Mouse (Mus musculus): Measurements from ENCODE around the gene Snx29. TPM values are rescaled to one million over a fixed set of nuclear protein-coding genes. Genes with fewer than 3 reads are reported as not detected.
A peak's percentile ranks its signal among the peaks of the same experiment; 100 is the strongest.

Gene Snx29
- total RNA-seq, 2 experiments from 2014 or later, result 25.0 to 31.5 TPM

DNA sequence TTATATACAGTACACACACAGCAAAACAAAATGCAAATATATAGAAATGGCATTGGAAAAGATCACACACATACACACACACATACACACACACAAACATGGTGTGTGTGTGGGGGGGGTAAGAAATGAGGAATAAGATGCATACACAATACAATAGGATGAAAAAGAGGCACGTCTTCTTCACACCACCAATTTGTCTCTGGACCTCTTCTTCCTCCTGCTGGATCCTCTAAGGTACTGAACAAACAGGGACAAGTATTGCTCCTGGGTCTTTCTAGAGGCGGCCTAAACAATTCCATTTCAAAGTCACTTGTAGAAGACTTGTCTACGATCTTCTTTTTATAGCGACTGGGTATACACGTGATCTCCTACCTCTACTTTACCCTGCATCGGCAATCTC lies 194.7 kb downstream of the Snx29 start:
- DNase-seq (ENCODE audit: extremely low spot score in 1 of 2, low spot score in 1 of 2), result no peak

DNA sequence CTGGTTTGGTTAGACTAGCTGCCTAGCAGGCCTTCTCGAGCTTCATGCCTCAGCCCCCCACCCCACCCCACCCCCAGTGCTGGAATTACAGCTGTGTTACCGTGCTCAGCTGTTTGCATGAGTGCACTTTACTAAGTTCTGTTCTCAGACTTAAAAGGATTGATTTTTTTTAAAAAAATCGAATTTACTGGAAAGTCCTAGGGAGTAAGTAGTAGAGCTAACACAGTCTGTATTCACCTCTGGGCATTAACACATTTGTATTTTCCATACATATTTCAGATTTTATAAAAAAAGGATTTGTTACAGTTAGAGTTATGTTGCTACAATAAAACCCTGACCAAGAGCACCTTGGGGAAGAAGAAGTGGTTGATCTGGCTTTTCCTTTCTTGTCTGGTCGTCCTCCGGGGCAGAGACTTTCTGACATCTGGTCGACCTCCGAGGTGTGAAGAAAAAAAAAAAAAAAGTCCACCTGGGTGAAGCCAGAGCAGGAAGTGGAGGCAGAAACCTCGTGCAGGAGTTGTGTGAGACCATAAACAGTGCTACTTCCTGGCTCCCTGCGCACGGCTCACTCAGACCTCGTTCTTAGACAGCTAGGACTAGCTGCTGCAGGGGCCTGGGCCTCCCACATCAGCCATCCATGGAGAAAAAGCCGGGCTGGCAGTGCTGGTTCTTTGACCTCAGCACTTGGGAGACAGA lies 196.2 kb downstream of the Snx29 start:
- no peak for DNase-seq (ENCODE audit: extremely low spot score in 1 of 2, low spot score in 1 of 2)

DNA sequence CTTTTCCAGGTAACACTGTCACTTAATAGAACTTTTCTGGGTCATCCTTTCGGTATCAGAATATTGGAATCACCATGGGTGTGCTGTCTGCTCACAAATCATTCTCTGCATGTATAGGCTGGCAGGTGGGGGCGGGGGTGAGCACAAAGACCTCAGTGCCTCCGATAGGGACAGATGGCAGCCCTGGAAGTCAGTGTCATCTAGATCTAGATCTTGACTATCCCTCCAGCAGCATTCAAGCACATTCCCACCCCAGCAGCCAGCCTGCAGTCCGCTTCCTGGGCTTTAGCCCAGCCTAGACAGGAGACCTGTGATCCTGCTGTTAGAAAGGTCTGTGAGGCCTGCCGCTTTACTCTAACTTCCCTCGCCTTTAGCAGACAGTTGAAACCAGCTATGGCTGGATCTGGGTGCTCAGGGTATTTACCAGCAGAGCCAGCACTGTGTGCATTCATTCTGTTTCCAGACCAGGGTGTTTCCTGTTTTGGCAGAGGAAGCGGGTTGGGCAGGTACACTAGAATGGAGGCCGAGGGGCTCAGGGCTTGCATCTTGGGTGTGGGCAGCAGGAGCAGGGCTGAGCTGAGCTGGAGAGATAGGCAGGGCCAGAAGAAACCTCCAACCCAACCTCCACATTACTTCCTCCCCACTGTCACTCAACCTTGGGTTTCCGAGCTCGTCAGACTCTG lies 203.5 kb downstream of the Snx29 start:
- no peak for DNase-seq (ENCODE audit: extremely low spot score in 1 of 2, low spot score in 1 of 2)

DNA sequence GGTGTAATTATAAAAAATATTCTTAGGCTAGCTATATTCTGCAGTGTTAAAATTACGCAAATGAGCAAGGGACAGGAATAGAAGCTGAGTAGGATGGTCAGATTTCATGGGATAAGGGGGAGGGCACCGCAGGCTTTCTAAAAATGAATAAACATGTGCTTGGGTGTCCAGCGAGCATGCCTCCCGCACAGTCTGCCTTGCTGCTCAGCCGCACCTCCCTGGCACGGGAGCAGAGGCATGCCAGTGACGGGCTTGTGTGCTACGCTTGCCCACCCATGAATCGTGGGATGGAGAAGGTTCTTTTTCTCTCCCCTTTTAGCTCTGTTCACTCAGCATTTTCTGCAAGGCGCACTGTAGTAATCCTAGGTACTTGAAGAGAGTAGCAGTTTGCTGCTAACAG lies 204.3 kb downstream of the Snx29 start:
- peak in 1 of 2 experiments; percentile 33 for DNase-seq (ENCODE audit: extremely low spot score in 1 of 2, low spot score in 1 of 2)

DNA sequence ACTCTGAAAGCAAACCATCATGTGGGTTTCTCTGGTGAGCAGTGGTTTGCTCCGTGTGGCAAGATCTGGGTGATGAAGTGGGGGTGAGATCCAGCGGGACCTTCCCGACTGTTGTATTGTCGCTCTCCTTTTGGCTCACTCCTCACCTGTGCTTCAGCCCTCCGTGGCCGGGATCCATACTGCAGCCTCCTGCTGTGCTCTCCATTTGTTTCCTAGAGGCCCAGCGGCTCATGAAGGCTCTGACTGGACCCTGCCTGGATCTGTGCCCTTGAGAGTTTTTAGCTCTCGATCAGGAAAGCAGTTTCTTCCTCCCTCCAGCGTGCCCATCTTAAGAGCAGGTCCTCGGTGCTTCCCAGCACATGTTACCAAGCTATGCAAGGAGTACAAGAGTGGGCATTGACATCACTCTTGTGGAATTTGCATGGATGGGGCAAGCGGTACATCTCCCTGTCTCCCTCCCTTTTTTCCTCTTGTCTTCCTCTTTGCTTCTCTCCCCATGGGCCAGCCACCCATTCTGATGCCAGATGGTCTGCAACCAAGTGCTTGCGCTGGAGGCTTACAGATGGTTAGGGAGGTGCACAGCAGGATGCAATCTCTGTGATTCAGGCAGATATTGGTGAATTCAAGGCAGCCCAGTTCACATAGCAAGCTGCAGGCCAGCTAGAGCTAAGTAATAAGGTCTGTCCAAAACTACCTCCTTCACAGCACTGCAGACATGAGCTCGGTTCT lies 207.9 kb downstream of the Snx29 start:
- DNase-seq (ENCODE audit: extremely low spot score in 1 of 2, low spot score in 1 of 2), result no peak

DNA sequence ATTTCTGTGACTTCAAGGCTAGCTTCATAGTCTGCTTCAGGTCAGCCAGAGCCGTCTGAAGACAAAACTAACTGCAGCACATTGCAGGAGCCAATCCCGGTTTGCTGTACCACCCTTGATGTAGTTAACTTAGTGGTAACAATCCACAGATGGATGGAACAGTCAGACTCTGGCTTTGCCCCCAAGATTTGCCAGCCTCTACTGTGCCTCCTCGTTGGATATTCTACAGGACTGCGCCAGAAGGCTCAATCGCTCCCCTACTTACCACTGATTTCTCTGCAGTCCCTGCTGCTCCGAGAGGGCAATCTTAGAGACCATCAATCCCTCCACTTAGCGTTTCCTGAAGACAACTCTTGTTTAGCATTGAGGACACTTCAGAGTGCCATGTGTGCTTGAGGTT lies 208.7 kb downstream of the Snx29 start:
- DNase-seq (ENCODE audit: extremely low spot score in 1 of 2, low spot score in 1 of 2), result no peak

DNA sequence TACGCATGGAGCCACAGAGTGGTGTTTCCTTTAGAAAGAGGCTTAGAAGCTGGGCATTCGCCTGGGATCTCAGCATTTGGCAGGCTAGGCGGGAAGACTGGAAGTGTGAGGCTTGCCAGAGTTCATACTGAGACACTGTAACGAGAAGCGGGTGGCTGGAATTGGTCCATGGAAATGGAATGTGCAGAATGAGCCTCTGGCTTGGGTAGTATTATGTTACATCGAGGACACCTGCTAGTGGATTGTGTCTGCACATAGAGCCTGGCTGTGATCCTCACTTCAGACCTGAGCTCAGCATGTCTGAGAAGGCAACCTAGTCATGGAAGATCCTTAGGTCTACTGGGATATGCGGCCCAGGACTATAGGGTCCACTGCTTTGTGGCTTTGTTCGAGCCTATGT lies 209.9 kb downstream of the Snx29 start:
- DNase-seq (ENCODE audit: extremely low spot score in 1 of 2, low spot score in 1 of 2), result peak in 1 of 2 experiments; percentile 23

DNA sequence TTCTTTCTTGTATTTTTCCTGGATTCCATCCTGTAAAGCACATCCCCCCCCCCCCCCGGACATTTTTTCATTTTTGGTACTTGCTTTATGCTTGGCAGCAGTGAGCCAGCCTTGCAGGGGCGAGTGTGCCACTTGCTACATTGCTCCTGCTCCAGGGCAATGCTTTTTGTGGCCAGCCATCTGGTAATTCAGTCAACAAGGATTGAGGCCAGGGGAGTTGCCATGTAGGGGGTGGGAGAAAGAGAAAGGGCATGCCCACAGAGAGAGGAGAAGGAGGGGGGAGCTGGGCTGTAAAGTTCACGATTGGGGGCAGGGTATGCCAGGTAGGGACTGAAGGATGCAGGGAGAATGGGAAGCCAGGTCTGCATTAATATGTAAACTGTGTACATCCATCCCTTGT lies 210.7 kb downstream of the Snx29 start:
- no peak for DNase-seq (ENCODE audit: extremely low spot score in 1 of 2, low spot score in 1 of 2)

DNA sequence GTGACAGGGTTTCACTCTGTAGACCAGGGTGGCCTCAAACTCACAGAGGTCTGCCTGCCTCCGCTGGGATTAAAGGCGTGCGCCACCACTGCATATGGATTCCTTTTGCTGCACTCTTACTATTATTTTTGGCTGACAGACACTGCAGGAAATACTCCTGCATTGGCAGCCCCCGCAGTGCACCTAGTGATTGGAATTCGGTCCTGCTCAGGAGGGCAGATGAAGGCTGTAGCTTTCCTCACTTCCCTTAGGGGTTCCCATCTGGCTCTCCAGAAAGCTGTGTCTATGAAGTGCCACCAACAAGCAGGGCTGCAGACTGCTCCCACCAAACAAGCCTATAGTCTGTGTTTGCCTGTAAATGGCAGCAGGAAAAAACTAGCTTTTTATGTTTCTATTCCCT lies 215.0 kb downstream of the Snx29 start:
- DNase-seq (ENCODE audit: extremely low spot score in 1 of 2, low spot score in 1 of 2), result no peak

DNA sequence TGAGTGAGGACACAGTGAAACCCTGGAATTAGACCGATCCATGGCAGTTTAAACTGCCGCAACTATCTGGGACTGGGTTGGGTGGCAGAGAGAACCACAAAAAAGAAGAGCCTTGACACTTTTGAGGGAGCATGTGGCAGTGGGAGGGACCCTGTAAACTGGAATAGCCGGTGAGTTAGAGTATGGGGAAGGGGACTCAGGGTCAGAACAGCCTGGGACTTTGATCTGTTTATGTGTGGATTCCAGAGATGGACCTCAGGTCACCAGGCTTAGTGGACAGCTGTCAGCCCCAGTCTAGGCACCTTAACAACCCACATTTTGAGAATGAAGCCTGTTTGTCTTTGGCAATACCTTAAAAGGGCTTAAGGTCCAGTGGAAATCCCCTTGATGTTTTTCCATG lies 215.5 kb downstream of the Snx29 start:
- no peak for DNase-seq (ENCODE audit: extremely low spot score in 1 of 2, low spot score in 1 of 2)

DNA sequence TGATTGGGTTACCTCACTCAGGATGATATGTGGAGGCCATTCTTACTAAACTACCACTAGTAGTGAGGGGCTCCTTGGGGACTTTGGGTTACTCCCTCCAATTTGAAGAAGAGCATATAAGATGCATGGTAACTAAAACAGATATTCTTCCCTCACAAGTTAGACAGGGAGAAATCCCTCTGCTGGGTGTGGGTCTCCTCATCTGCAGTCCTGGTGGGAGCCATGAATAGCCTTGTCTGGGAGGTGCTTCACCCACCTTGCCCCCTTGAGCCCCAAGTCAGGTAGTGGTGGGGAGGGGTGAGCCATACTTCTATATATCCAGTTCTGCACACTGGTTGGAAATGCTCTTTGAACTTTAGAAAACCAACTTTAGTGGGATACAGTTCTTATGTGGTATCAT lies 218.3 kb downstream of the Snx29 start:
- DNase-seq (ENCODE audit: extremely low spot score in 1 of 2, low spot score in 1 of 2), result no peak

DNA sequence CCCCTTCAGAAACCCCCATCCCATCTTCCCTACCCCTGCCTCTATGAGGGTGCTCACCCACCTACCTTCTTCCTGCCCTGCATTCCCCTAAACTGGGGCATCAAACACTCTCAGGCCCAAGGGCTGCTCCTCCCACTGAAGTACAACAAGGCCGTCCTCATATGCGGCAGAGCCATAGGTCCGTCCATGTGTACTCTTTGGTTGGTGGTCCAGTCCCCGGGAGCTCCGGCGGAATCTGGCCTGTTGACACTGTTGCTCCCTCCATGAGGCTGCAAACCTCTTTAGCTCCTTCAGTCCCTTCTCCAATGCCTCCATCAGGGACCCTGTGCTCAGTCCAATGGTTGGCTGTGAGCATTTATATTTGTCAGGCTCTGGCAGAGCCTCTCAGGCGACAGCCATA lies 219.1 kb downstream of the Snx29 start:
- DNase-seq (ENCODE audit: extremely low spot score in 1 of 2, low spot score in 1 of 2), result no peak

DNA sequence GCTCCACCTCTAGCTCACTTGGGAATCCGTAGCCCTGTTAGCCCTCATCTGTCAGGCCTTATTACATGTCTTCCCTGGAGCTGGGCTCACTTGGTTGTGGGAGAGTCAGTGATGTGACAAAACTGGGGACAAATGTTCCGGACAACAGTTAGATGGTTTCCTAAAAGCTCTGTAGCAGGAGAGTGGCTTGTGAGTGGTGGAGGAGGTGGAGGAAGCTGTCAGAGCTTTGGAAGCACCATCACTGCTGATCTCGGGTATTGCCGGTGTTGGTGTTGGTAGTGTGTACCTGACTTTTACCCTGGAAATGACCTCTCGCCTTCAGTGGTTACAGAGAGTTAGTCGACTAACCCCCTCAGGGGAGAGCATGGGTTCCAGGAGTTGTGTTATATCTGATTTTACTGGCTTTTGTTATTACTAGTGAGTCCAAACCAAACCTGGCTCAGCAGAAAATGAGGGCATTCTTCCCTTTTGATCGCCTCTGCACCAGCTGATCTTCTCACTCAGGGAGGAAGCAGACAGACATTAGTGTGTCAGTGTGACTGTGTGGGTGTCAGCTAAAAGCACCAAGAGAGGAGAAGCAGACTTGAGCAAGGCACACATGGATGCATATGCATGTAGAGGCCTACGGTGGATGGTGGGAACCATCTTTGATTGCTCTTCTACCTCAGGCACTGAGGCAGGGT lies 227.5 kb downstream of the Snx29 start:
- DNase-seq (ENCODE audit: extremely low spot score in 1 of 2, low spot score in 1 of 2), result no peak

DNA sequence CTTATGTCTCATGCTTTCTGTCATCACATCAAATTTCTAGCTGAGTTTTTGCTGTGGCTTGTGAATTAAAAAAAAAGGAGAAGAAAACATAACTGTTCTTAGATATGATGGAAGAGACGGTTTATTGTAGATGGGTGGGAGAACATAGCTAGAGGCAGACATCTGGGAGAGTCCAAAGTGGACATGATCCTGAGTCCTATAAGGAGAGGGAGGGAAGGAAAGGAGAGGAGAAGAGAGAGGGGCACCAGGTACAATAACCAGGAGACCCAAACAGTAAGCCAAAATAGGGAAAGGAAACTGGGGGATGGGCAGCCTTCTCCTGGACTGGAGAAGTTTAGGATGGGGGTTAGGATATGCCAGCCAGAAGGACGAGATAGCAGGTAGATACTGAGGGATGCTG lies 239.0 kb downstream of the Snx29 start:
- DNase-seq (ENCODE audit: extremely low spot score in 1 of 2, low spot score in 1 of 2), result no peak

DNA sequence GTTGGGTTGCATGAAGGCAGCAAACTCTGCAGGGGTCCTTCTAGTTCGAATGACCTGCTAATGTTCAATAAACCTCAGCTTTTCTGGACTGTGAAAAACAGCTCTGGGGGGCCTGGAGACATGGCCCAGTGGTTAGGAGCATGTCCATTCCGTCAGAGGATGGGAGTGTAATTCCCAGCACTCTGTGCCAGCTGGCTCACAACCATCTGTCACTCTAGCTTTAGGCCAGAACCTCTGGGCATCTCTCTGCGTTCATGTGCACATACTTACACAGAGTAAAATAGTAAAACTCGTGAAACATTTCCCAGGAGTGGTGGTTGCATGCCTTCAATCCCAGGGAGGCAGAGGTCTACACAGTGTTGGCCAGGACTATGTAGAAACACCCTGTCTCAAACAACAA lies 241.1 kb downstream of the Snx29 start:
- DNase-seq (ENCODE audit: extremely low spot score in 1 of 2, low spot score in 1 of 2), result no peak

DNA sequence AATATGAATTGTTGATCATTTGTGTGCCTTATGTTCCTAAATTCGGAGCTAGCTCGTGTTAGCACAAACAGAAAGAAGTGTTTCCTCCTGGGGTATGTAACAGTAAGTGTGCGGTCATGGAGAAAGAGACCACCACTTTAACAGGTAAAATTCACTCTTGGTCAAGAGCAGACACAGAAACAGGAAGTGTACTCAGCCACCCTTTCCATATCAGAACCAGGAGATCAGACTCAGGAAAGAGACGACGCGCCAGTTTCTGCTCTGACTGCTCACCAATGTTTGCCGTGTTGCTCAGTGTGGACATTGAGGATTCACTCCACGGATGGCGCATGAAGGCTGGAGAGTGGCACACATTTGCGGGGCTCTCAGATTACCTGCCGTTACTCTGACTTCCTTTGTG lies 242.4 kb downstream of the Snx29 start:
- no peak for DNase-seq (ENCODE audit: extremely low spot score in 1 of 2, low spot score in 1 of 2)

DNA sequence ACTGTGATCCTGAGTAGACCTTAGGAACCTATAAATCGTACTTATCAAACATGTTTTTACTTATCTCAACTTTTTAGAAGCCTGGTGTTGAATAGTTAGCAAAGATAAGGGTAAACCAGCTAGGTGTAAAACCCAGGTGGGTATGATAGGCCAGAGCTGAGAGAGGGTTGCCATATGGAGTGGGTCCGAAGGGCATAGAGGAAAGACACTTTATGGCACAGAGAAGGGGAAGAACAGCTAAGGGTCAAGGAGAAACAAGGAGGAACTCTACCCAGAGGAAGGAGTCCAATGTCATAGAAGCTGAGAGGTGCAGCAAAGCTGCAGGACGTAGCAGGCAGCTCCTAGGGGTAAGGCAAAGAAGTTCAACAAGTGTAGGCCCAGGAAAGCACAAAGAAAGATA lies 244.9 kb downstream of the Snx29 start:
- no peak for DNase-seq (ENCODE audit: extremely low spot score in 1 of 2, low spot score in 1 of 2)

DNA sequence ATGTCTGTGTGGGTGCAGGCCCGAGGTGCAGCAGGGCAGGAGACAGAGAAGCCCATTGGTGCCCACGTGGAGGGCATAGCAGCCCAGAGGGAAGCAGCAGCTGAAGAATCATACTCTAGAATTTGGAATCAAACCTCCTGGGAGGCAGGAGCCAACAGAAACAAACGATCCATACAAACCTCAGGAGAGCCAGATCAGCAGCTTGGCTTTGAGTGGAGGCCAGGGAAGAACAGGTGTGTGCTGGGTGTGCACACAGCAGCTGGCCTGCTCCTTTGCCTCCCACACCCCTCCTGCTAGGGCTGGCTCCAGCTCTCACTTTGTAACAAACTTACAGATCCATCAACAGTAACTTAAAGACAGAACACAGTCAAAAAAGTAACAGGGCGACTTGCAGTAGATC lies 245.4 kb downstream of the Snx29 start:
- no peak for DNase-seq (ENCODE audit: extremely low spot score in 1 of 2, low spot score in 1 of 2)

DNA sequence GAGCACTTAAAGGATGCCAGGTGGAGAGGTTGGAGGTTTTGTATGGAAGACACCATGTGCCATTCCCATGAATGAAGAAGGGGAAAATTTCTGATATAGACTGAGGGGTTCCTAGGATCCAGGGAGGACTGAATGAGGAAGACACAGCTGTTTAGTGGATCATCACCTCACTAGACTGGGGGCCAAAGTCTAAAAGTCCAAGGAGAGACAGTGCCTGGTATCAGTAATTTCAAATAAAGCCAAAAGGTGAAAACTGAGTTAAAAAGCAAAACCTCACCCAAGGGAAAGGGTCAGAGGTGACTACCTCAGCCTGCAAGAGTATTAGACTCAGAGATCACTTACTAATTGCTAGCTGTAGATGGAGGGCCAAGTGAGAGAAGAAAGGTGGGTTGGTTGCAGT lies 245.9 kb downstream of the Snx29 start:
- DNase-seq (ENCODE audit: extremely low spot score in 1 of 2, low spot score in 1 of 2), result no peak

DNA sequence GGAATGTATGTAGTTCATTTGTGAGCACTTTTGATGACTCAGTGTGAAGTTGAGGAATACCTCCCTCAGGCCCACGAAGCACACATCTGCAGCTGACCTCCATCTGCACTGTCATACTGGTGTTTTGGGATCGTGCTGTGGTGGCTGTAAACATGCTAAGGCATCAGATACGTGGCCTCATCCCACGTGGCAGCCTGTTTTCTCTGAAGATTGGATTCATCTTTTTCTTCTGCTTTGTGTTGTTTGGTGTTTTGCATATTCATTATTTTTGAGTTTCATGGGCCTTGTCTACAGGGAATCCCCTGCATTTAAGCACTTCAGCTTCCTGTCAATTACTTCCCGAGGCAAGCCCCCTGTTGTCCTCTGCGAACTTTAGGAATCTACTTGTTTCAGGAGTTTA lies 246.4 kb downstream of the Snx29 start:
- DNase-seq (ENCODE audit: extremely low spot score in 1 of 2, low spot score in 1 of 2), result no peak

DNA sequence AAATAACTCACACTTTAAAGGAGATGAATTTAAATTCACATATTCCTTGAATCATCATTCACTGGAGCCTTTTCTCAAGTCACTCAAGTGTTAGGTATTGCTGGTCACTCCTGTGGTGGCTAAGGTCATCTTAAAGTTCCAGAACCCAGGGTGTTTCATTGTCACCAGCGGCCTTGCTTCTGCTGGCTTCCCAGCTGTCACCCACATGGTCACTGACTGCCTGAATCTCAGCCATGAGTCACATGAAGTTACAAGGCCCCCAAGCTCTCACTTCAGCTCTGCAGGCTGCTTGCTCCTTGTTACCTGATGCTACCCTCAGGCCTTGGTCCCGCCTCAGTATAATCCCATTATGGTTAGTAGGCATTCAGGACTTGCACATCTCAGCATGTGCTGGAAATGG lies 247.4 kb downstream of the Snx29 start:
- no peak for DNase-seq (ENCODE audit: extremely low spot score in 1 of 2, low spot score in 1 of 2)
